Mouse (Mus musculus): ENCODE measurements around the gene Ccnl2. TPM values are rescaled to one million over a fixed set of nuclear protein-coding genes. Genes with fewer than 3 reads are reported as not detected.
"Not testable (repeated sequence)": the region's sequence is repeated elsewhere in the genome, so short reads cannot be mapped to it uniquely, and the experiment has no call there.

Gene Ccnl2
- polyA plus RNA-seq, 1 experiment from 2014 or later = 52.5 TPM

DNA sequence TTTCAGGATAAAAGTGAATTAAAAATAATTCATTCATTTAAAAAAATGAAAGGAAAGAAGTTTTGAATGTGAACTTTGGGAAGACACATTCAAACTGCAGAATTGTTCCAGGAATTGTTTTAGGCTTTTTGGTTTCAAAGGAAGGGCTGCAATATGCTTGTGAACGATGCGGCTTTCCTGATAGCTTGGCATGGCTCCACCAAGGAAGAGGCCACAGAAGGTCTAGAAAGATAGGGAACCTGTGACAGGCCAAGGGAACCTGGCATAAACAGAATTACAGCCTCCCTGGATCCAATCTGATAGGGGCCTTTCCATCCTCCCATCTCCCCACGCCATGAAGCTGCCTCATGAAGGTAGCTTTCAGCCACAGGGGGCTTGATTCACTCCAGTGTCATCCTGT, 24.0 kb upstream of the Ccnl2 start:
- H3K4me2 ChIP-seq (ENCODE audit: low read depth, low read length) = peak overlapping the region; percentile 40
- WGBS (ENCODE audit: insufficient replicate concordance) = 47% methylated on average over 3 of the region's 3 CpGs
- DNase-seq (peak; percentile 56), ATAC-seq (peak; percentile 80)
- H3K9ac ChIP-seq (replicated peaks) = no peak overlapping the region
- H3K4me1 ChIP-seq (ENCODE audit: insufficient read depth) = peaks cover 24% of the 10 kb centered on the region
- no peaks in the 10 kb centered on the region for H3K36me3 ChIP-seq (replicated peaks; ENCODE audit: insufficient read depth, low read length)
- H3K27ac ChIP-seq (ENCODE audit: low read depth) = peak overlapping the region; percentile 76
- TF ChIP-seq CTCF (IDR thresholded peaks at IDR 0.05; ENCODE audit: low read depth) (no peak), EP300 (IDR thresholded peaks at IDR 0.05; ENCODE audit: low read depth) (peak; percentile 94)
- no peak overlapping the region for H3K4me3 ChIP-seq (ENCODE audit: low read depth, low read length)
- H3K27me3 ChIP-seq (ENCODE audit: insufficient read depth, low read length) = peaks cover 2% of the 10 kb centered on the region; the same call in 1 of the 2 replicates
- H3K9me3 ChIP-seq (ENCODE audit: low read length) = no peaks in the 10 kb centered on the region

- H3K4me3 ChIP-seq (ENCODE audit: low read depth, low read length); H3K9me3 ChIP-seq (ENCODE audit: low read length); H3K27me3 ChIP-seq (ENCODE audit: insufficient read depth, low read length); H3K9ac ChIP-seq (replicated peaks); H3K36me3 ChIP-seq (replicated peaks; ENCODE audit: insufficient read depth, low read length); DNase-seq: not testable (repeated sequence)
- Histone ChIP-seq H3K4me2 (ENCODE audit: low read depth, low read length) (peak overlapping the region; percentile 40), H3K27ac (ENCODE audit: low read depth) (peak overlapping the region; percentile 76), H3K4me1 (ENCODE audit: insufficient read depth) (peaks cover 22% of the 10 kb centered on the region)
- peak; percentile 65 for ATAC-seq
- WGBS (ENCODE audit: insufficient replicate concordance) = 73% methylated on average over 4 of the region's 4 CpGs
Measured at GRCm38 (mm10) chr4:155788833-155789232, 23.5 kb upstream of the Ccnl2 start.

GRCm38 (mm10) chr4:155790021-155790489, 22.2 kb upstream of the Ccnl2 start, which contains the start of gene Ankrd65:
Gene Ankrd65, plus strand, starts transcription at chr4:155790439.
- H3K27me3 ChIP-seq (ENCODE audit: insufficient read depth, low read length) = no peaks in the 10 kb centered on the region
- peaks cover 17% of the 10 kb centered on the region for H3K4me1 ChIP-seq (ENCODE audit: insufficient read depth)
- TF ChIP-seq EP300 (IDR thresholded peaks at IDR 0.05; ENCODE audit: low read depth) = no peak
- TF ChIP-seq CTCF (IDR thresholded peaks at IDR 0.05; ENCODE audit: low read depth) = no peak
- no peak within 1 kb of the TSS for H3K27ac ChIP-seq (ENCODE audit: low read depth)
- WGBS (ENCODE audit: insufficient replicate concordance) = 89% methylated on average over 3 of the region's 3 CpGs
- H3K36me3 ChIP-seq (replicated peaks; ENCODE audit: insufficient read depth, low read length) = no peaks in the 10 kb centered on the region
- H3K4me3 ChIP-seq (ENCODE audit: low read depth, low read length) = no peak within 1 kb of the TSS
- DNase-seq (no peak), ATAC-seq (no peak)
- H3K9ac ChIP-seq (replicated peaks) = no peak within 1 kb of the TSS; the same call in 1 of the 2 replicates
- H3K9me3 ChIP-seq (ENCODE audit: low read length) = no peaks in the 10 kb centered on the region
- H3K4me2 ChIP-seq (ENCODE audit: low read depth, low read length) = no peak within 1 kb of the TSS

- DNase-seq = no peak
- H3K36me3 ChIP-seq (replicated peaks; ENCODE audit: insufficient read depth, low read length) = no peaks in the 10 kb centered on the region
- H3K4me3 ChIP-seq (ENCODE audit: low read depth, low read length) = no peak overlapping the region
- H3K9me3 ChIP-seq (ENCODE audit: low read length) = no peaks in the 10 kb centered on the region
- TF ChIP-seq CTCF (IDR thresholded peaks at IDR 0.05; ENCODE audit: low read depth) = no peak
- TF ChIP-seq EP300 (IDR thresholded peaks at IDR 0.05; ENCODE audit: low read depth) = no peak
- ATAC-seq = peak; percentile 22; the same call in 1 of the 2 replicates
- peaks cover 12% of the 10 kb centered on the region for H3K4me1 ChIP-seq (ENCODE audit: insufficient read depth)
- 57% methylated on average over 3 of the region's 3 CpGs for WGBS (ENCODE audit: insufficient replicate concordance)
- no peaks in the 10 kb centered on the region for H3K27me3 ChIP-seq (ENCODE audit: insufficient read depth, low read length)
- no peak overlapping the region for H3K27ac ChIP-seq (ENCODE audit: low read depth)
- no peak overlapping the region; the same call in 1 of the 2 replicates for H3K9ac ChIP-seq (replicated peaks)
- H3K4me2 ChIP-seq (ENCODE audit: low read depth, low read length) = no peak overlapping the region
Measured at GRCm38 (mm10) chr4:155790650-155791161, 21.6 kb upstream of the Ccnl2 start.

DNA sequence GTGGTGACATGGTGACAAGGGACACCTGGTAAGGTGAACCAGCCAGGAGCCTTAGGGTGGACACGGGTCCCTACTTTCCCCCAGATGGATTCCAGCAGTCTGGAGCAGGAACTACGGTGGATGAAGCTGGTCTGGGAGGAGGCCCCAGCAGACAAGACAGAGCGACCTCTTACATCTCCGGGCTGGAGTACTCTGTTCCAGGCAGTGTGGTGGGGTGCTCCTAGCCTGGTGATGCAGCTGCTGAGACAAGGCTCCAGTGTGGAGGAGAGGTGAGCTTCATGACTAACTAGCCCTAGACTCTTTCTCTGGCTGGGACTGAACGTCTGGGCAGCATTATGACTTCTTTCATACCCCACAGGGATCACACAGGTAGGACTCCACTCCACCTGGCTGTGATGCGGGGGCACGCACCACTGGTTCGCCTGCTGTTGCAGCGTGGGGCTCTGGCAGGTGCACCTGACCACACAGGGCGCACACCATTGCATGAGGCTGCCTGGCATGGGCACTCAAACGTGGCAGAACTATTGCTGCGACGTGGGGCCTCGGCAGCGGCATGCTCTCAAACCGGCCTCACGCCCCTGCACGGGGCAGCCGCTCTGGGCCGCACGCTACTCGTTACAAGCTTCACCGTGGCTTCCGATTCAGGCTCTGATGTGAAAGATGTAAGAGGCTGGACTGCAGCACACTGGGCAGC, 20.9 kb upstream of the Ccnl2 start:
- 80% methylated on average over 24 of the region's 24 CpGs for WGBS (ENCODE audit: insufficient replicate concordance)
- H3K27me3 ChIP-seq (ENCODE audit: insufficient read depth, low read length) = no peaks in the 10 kb centered on the region
- H3K4me3 ChIP-seq (ENCODE audit: low read depth, low read length) = no peak overlapping the region
- TF ChIP-seq EP300 (IDR thresholded peaks at IDR 0.05; ENCODE audit: low read depth) (no peak), CTCF (IDR thresholded peaks at IDR 0.05; ENCODE audit: low read depth) (no peak)
- peaks cover 9% of the 10 kb centered on the region for H3K4me1 ChIP-seq (ENCODE audit: insufficient read depth)
- no peak overlapping the region for H3K27ac ChIP-seq (ENCODE audit: low read depth)
- DNase-seq (no peak), ATAC-seq (no peak)
- H3K9me3 ChIP-seq (ENCODE audit: low read length) = no peaks in the 10 kb centered on the region
- no peaks in the 10 kb centered on the region for H3K36me3 ChIP-seq (replicated peaks; ENCODE audit: insufficient read depth, low read length)
- no peak overlapping the region for H3K9ac ChIP-seq (replicated peaks)
- H3K4me2 ChIP-seq (ENCODE audit: low read depth, low read length) = no peak overlapping the region

DNA sequence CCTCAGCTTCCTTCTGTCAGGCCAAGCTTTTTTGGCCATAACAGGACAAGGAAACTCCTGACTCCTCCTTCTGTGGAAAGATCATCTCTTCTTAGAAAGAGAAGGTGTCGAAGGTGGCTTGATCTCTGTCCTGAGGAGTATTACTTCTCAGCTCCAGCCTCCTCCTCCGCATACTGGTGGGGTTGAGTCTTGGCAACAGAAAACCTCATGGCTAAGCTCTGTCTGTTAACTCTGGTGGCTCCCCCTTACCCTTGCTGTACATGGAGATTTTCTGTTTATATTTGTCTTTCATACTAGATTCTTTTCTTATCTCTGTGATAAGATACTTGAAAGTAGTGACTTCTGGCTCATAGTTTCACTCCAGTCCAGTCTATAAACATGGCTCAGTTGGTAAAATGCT, 18.6 kb upstream of the Ccnl2 start:
- TF ChIP-seq EP300 (IDR thresholded peaks at IDR 0.05; ENCODE audit: low read depth) = no peak
- no peak for TF ChIP-seq CTCF (IDR thresholded peaks at IDR 0.05; ENCODE audit: low read depth)
- H3K4me1 ChIP-seq (ENCODE audit: insufficient read depth) = peaks cover 6% of the 10 kb centered on the region
- DNase-seq = no peak
- no peak overlapping the region for H3K4me3 ChIP-seq (ENCODE audit: low read depth, low read length)
- 67% methylated on average over 2 of the region's 2 CpGs for WGBS (ENCODE audit: insufficient replicate concordance)
- H3K36me3 ChIP-seq (replicated peaks; ENCODE audit: insufficient read depth, low read length) = no peaks in the 10 kb centered on the region
- ATAC-seq = no peak
- H3K9me3 ChIP-seq (ENCODE audit: low read length) = no peaks in the 10 kb centered on the region
- H3K4me2 ChIP-seq (ENCODE audit: low read depth, low read length) = no peak overlapping the region
- H3K9ac ChIP-seq (replicated peaks) = no peak overlapping the region
- H3K27me3 ChIP-seq (ENCODE audit: insufficient read depth, low read length) = no peaks in the 10 kb centered on the region
- H3K27ac ChIP-seq (ENCODE audit: low read depth) = no peak overlapping the region
